Mouse (Mus musculus) kidney, embryonic 16.5 days (tissue): ENCODE measurements around the gene Dph2. TPM values are rescaled to one million over a fixed set of nuclear protein-coding genes. Genes with fewer than 3 reads are reported as not detected.
A peak's percentile ranks its signal among the peaks of the same experiment; 100 is the strongest.

Experiments
- ATAC-seq: fragments of 200-750 bp; cut with Nextera tagmentation; 2 replicates; pipeline ENCODE4 v1.8.0; 2017; ENCODE audit warnings: moderate TSS enrichment; ENCODE audit not compliant: low FRiP score, low TSS enrichment
- H3K27ac ChIP-seq: fragments of 300-500 bp; sonication (generic); 2 replicates; pipeline ENCODE4 v1.5.1; 2014; ENCODE audit warnings: low read length
- H3K27me3 ChIP-seq: fragments of 300-500 bp; sonication (generic); 2 replicates; pipeline ENCODE4 v1.6.1; 2014; ENCODE audit warnings: low read length, control low read depth, mixed read lengths; ENCODE audit not compliant: insufficient read depth
- H3K36me3 ChIP-seq: fragments of 300-500 bp; sonication (generic); 2 replicates; pipeline ENCODE4 v1.6.1; 2014; ENCODE audit warnings: low read length, control low read depth, mixed read lengths; ENCODE audit not compliant: insufficient read depth
- H3K4me1 ChIP-seq: fragments of 300-500 bp; sonication (generic); 2 replicates; pipeline ENCODE4 v1.6.1; 2014; ENCODE audit warnings: low read length, control low read depth, mixed read lengths; ENCODE audit not compliant: insufficient read depth
- H3K4me2 ChIP-seq: fragments of 300-500 bp; sonication (generic); replicated peaks from 2 replicates; pipeline ENCODE4 v1.6.1; 2014; ENCODE audit warnings: low read depth, low read length
- H3K4me3 ChIP-seq: fragments of 300-500 bp; sonication (generic); 2 replicates; pipeline ENCODE4 v1.5.1; 2014; ENCODE audit warnings: mild to moderate bottlenecking, low read length
- H3K9ac ChIP-seq: fragments of 300-500 bp; sonication (generic); replicated peaks from 2 replicates; pipeline ENCODE4 v1.6.1; 2014; ENCODE audit warnings: low read length
- H3K9me3 ChIP-seq: fragments of 300-500 bp; sonication (generic); 2 replicates; pipeline ENCODE4 v1.6.1; 2016; ENCODE audit warnings: low read length, control low read depth
- WGBS: fragments of 180-500 bp; shearing (Covaris S2); extraction: QIAGEN DNeasy Blood & Tissue Kit; methylation state at CpG from one replicate; pipeline ENCODE4 v1.1.7; 2014; 5-methylcytosine and 5-hydroxymethylcytosine counted together
- polyA plus RNA-seq: library from polyadenylated mRNA; unstranded; fragments of >200 nt; fragmentation: Nextera tagmentation; extraction: Ambion mirVana; gene quantifications from 2 replicates; pipeline ENCODE4 v1.2.1, GENCODE M21; 2015

The Dph2 gene
- polyA plus RNA-seq, 1 experiment from 2014 or later, result 22.1 TPM

DNA sequence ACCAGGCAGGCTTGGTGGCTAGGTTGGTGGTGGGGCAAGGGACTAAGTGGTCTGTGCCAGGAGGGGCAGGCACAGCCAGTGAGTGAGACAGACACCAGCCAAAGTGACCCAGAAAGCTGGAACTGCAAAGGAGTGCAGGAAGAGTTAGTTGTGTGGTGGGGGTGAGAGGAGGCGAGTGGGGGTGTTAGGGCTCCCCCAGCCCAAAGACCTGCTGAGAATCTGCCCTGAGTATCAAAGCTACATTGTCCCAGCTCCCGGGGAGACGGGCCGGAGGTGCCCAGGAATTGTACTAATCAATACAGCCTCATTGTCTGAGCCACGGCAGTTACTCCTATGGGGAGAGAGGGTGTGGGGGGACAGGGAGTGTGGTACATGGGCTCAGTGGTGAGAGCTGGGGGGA is 42.3 kb downstream of the Dph2 start:
- Histone ChIP-seq H3K27me3 (no peaks in the 10 kb centered on the region), H3K9me3 (no peaks in the 10 kb centered on the region), H3K4me2 (no peak overlapping the region), H3K4me1 (no peaks in the 10 kb centered on the region), H3K9ac (no peak overlapping the region), H3K4me3 (no peak overlapping the region), H3K27ac (no peak overlapping the region), H3K36me3 (0 out of 2 replicates have a peak, but pooled peaks cover 7% of the 10 kb centered on the region)
- 72% methylated on average over 5 of the region's 5 CpGs for WGBS
- no peak for ATAC-seq

DNA sequence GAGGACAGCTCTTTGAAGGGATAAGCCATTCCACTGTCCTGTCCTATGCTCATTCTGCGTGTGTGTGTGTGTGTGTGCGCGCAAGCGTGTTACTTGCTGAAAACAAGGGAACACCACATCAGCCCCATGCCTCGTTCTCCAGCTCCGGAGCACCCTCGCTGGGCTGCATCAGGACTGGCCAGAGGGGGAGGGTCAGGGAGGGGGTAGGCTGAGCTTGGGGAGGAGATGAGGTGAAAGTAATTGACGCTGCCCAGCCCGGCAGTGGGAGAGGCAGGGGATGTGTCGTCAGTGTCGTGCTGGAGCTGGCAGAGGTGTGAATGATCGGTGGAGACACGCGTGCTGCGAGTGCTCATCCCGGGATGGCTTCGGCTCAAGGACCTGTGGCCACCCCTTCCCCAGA is 42.8 kb downstream of the Dph2 start:
- no peaks in the 10 kb centered on the region for H3K9me3 ChIP-seq
- no peak overlapping the region for H3K27ac ChIP-seq
- ATAC-seq, result no peak
- no peak overlapping the region for H3K9ac ChIP-seq
- no peaks in the 10 kb centered on the region for H3K4me1 ChIP-seq
- no peaks in the 10 kb centered on the region for H3K27me3 ChIP-seq
- H3K4me2 ChIP-seq, result no peak overlapping the region
- H3K36me3 ChIP-seq, result 0 out of 2 replicates have a peak, but pooled peaks cover 7% of the 10 kb centered on the region
- no peak overlapping the region for H3K4me3 ChIP-seq
- 49% methylated on average over 17 of the region's 17 CpGs for WGBS

DNA sequence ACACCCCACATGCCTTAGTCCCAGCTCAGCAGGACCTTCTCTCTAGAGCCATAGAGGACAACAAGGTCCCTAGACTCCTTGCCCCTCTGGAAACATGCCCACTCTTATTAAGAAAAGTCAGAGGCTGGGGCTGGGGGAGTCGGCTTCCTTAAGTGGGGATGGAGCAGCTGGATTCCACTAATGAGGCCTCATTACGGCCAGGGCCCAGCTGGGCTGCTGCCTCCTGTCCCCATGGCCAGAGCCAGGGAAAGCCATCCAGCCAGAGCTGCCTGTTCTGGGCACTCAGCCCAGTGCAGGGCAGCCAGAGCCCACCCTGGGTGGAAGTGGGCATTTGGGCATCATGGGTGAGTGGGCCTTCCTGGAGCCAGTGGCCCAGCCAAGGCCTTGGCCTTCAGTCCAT is 44.8 kb downstream of the Dph2 start:
- Histone ChIP-seq H3K9me3 (no peaks in the 10 kb centered on the region), H3K4me1 (no peaks in the 10 kb centered on the region), H3K4me3 (no peak overlapping the region), H3K27ac (no peak overlapping the region), H3K27me3 (no peaks in the 10 kb centered on the region), H3K9ac (no peak overlapping the region), H3K36me3 (0 out of 2 replicates have a peak, but pooled peaks cover 7% of the 10 kb centered on the region), H3K4me2 (no peak overlapping the region)
- WGBS, result 36% methylated on average over 2 of the region's 2 CpGs
- ATAC-seq, result no peak

DNA sequence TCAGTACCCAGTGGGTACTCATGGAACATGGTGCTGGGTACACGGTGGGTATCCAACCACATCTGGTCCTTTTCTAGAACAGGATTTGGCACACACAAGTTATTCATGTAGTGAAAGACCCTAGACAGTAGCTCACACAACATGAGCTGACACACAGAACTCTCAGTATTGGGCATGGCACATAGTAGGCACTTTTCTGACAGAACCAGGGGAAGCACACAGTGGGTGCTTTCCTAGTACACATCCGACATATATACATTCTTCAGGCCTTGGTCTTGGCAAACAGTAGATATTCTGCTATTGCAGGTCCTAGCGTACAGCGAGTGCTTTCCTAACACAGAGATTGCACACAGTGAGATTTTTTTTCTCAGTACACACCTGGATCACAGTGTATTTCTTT is 45.6 kb downstream of the Dph2 start:
- 0 out of 2 replicates have a peak, but pooled peaks cover 7% of the 10 kb centered on the region for H3K36me3 ChIP-seq

DNA sequence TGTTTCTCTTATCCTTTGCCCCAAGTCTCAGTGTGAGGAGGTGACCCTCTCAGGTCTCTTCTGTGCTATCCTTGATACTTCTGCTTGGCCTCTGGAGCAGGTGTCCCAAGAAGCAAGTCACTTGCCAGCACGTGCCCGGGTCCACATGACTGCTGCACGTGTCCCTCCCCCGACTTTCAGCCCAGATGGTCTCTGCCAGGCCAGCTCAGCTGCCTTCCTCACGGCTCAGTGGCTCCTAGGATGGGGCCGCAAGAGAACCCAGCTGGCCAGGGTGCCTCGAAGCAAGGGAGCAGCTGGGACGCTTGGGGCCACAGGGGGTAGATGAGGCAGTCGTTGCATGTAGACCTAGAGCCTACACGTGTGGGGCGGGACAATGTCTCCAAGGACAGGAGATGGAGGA is 46.5 kb downstream of the Dph2 start:
- no peaks in the 10 kb centered on the region for H3K9me3 ChIP-seq
- no peak overlapping the region for H3K9ac ChIP-seq
- H3K4me3 ChIP-seq, result no peak overlapping the region
- H3K4me2 ChIP-seq, result no peak overlapping the region
- 58% methylated on average over 11 of the region's 11 CpGs for WGBS
- H3K27me3 ChIP-seq, result no peaks in the 10 kb centered on the region
- no peak overlapping the region for H3K27ac ChIP-seq
- 0 out of 2 replicates have a peak, but pooled peaks cover 7% of the 10 kb centered on the region for H3K36me3 ChIP-seq
- peak; percentile 32; the same call in 1 of the 2 replicates for ATAC-seq
- H3K4me1 ChIP-seq, result no peaks in the 10 kb centered on the region

More for the DNA sequence above, 45.6 kb downstream of the Dph2 start:
- H3K27me3 ChIP-seq, result no peaks in the 10 kb centered on the region
- WGBS, result 95% methylated on average over 4 of the region's 4 CpGs
- H3K9ac ChIP-seq, result no peak overlapping the region
- H3K4me1 ChIP-seq, result no peaks in the 10 kb centered on the region
- H3K4me3 ChIP-seq, result no peak overlapping the region
- no peak for ATAC-seq
- no peaks in the 10 kb centered on the region for H3K9me3 ChIP-seq
- no peak overlapping the region for H3K4me2 ChIP-seq
- H3K27ac ChIP-seq, result no peak overlapping the region

DNA sequence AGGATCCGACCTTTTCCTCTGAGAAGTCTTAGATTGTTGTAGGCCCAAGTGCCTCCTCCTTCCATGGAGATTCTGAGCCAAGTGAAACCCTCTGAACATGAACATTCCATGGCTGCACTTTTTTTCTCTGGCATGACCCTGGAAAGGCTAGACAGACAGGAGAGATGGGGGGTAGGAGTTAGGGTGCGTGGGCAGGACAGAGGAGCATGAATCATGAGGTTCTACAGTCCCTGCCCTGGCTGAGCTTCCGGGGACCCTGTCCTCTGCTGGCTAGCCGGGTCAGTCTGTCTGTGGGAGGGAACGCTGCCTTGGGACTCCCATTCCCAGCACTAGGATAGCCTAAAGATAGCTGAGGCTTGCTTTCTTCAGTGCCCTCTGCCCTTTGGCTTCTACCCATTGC is 47.4 kb downstream of the Dph2 start:
- H3K27me3 ChIP-seq, result no peaks in the 10 kb centered on the region

DNA sequence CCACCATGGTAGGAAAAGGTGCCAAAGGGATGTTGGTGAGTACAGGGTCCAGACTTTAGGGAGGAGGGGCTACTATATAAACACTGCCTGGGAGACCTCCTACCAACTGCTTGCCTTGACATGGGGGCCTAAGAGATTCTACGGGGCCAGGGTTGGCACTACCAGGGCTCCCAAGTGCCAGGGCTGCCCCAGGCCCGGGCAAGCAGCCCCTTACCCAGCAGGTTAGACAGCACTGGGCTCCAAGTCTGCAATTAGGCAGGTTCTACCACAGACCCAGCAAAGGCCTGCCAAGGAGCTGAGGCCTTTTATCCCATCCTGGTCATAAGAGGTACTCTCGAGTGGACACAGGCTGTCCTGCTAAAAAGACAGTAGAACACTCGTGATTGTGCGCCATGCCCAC is 48.7 kb downstream of the Dph2 start:
- no peak for ATAC-seq

More for the DNA sequence above, 47.4 kb downstream of the Dph2 start:
- Histone ChIP-seq H3K4me3 (no peak overlapping the region), H3K27ac (no peak overlapping the region), H3K4me1 (peaks cover 6% of the 10 kb centered on the region; the same call in 1 of the 2 replicates), H3K36me3 (0 out of 2 replicates have a peak, but pooled peaks cover 7% of the 10 kb centered on the region), H3K9me3 (no peaks in the 10 kb centered on the region), H3K4me2 (no peak overlapping the region), H3K9ac (no peak overlapping the region)
- WGBS, result 56% methylated on average over 5 of the region's 5 CpGs
- ATAC-seq, result no peak

DNA sequence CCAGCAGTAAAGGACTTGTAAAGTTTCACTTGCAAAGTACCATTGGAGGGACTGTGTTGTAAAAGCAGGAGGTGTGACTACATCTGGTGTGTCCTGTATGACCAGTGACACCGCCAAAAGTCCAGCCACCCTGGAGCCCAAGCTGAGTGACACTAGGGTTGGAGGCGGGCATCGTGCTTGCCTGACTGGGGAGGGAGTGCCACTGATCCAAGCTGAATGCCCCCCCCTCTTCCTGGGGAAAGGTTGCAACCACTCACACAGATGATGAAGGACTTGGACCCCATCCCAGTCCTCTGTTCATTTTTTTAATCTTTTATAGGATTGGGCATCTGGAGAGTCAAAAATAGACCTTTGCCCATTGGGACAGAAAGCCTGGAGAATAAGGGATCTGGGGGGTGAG is 50.3 kb downstream of the Dph2 start:
- Histone ChIP-seq H3K36me3 (0 out of 2 replicates have a peak, but pooled peaks cover 7% of the 10 kb centered on the region), H3K9ac (no peak overlapping the region), H3K9me3 (no peaks in the 10 kb centered on the region), H3K27ac (no peak overlapping the region), H3K4me3 (no peak overlapping the region), H3K27me3 (no peaks in the 10 kb centered on the region), H3K4me2 (no peak overlapping the region), H3K4me1 (peaks cover 11% of the 10 kb centered on the region)
- WGBS, result 48% methylated on average over 3 of the region's 3 CpGs
- no peak for ATAC-seq

More for the DNA sequence above, 48.7 kb downstream of the Dph2 start:
- no peaks in the 10 kb centered on the region for H3K9me3 ChIP-seq
- H3K4me3 ChIP-seq, result no peak overlapping the region
- H3K4me1 ChIP-seq, result peaks cover 11% of the 10 kb centered on the region
- no peak overlapping the region for H3K27ac ChIP-seq
- H3K4me2 ChIP-seq, result no peak overlapping the region
- H3K27me3 ChIP-seq, result no peaks in the 10 kb centered on the region
- 0 out of 2 replicates have a peak, but pooled peaks cover 7% of the 10 kb centered on the region for H3K36me3 ChIP-seq
- WGBS, result 89% methylated on average over 5 of the region's 5 CpGs
- H3K9ac ChIP-seq, result no peak overlapping the region

DNA sequence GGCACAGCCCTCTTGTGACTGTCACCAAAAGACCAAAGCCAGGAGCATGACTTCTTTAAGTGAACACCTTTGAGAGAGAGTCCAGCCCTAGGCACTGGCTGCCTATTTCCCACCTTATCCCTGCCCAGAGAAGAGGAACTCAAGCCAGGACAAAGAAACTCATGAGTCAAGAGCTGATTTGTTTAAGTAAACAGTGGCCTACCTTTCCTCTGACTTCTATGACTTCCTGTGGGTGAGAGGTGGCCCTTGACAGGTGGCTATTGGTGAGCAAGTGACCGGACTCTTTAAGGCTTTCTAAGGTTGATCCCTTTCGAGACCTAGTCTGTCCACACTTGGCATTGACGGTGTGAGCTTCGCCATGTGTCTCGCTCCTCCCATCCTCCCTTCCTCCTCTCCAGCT is 51.0 kb downstream of the Dph2 start:
- H3K27ac ChIP-seq, result no peak overlapping the region
- no peak overlapping the region for H3K4me2 ChIP-seq
- H3K27me3 ChIP-seq, result no peaks in the 10 kb centered on the region
- H3K9ac ChIP-seq, result no peak overlapping the region
- no peaks in the 10 kb centered on the region for H3K9me3 ChIP-seq
- H3K36me3 ChIP-seq, result 0 out of 2 replicates have a peak, but pooled peaks cover 2% of the 10 kb centered on the region
- H3K4me1 ChIP-seq, result peaks cover 11% of the 10 kb centered on the region
- no peak for ATAC-seq
- no peak overlapping the region for H3K4me3 ChIP-seq
- 91% methylated on average over 5 of the region's 5 CpGs for WGBS

DNA sequence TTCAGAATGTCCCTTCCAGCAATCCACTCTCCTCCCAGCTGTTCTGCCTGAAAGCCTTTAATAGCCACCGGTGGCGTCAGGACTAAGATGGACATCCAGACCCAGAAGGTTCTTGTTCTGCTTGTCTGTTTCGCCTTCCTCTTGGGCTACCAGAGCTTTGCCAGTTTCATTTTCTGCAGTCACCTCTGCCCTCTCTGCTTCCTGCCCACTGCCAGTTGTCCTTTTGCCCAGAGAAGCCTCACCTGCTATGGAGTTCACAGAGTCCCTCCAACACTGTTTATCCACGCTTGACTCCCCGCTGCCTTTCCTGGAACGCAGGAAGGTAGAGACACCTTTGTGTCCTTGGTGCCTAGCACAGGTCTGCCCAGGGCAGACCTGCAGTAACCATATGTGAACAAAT is 52.5 kb downstream of the Dph2 start:
- no peak for ATAC-seq
- H3K9ac ChIP-seq, result 0 out of 2 replicates have a peak overlapping the region, but pooled peaks have one; percentile 23
- 52% methylated on average over 6 of the region's 6 CpGs for WGBS
- H3K4me1 ChIP-seq, result peaks cover 16% of the 10 kb centered on the region
- H3K9me3 ChIP-seq, result no peaks in the 10 kb centered on the region
- H3K36me3 ChIP-seq, result no peaks in the 10 kb centered on the region
- no peaks in the 10 kb centered on the region for H3K27me3 ChIP-seq
- 0 out of 2 replicates have a peak overlapping the region, but pooled peaks have one; percentile 30 for H3K27ac ChIP-seq
- H3K4me3 ChIP-seq, result no peak overlapping the region
- H3K4me2 ChIP-seq, result no peak overlapping the region
